Mouse (Mus musculus) WW6 (cell line): ENCODE measurements around the gene Cmklr1.

ENCODE experiments used
- DNase-seq: peaks from one replicate; pipeline ENCODE4 v3.0.0-alpha.2; 2013; ENCODE audit warnings: low read depth, low spot score

Cmklr1 gene

DNA sequence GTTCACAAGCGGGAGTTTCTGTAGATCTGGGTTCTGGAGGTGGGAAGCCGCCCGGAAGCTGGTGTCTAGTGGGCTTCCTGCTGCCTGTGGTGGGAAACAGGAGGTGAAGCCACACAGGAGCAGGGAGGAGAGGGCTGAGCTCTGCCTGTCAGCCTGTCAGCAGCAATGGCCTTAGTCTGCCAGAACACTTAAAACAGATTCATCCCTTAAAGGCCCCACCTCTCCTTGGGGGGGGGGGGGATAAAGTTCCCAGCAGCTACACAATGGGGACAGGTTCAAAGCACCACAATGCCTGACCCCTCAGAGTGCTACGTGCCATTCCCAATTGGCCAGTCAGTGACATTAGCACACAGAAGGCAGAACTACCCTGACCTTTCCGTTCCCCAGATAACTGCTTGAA lies 2.0 kb upstream of the Cmklr1 start:
- DNase-seq = no peak

DNA sequence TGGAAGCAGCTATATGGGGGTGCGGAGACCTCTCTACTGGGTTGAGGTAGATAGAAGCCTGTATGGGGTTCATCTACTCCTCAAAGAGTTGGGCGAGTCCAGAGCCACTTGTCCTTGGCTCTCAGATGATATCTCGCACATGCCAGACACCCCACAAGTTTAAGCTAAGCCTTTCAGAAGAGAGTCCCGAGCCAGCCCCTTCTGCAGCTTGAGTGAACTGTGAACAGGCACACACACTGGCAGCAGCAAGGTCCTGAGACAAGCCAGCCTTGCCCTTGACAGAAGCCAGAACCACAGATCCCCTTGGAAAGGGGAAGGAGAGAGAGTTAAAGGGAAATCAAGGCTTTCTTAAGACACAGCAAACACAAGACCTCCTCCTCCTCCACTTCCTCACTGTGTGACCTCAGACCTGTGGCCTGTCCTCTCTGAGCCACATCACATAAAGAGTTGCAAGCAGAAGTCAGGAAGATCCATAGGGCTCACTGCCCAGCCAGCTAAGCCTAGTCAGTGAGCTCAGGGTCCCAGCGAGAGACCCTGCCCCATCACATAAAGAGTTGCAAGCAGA lies 1.5 kb downstream of the Cmklr1 start:
- DNase-seq = no peak

DNA sequence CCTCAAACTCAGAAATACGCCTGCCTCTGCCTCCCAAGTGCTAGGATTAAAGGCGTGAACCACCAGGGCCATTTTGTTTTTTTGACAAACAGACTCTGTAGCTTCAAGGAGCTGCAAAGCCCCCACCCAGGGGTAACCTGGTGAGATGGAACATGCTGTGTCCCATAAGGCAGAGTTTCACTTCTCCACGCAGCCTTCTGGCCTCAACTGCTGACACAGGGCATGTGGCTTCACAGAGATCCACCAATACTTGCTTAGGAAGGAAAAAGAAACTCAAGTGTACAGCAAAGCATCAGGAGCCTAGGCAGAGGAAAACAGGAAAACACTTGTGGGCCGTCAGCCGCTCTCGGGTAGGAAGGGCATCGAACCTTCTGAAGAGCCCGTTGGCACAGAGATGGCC lies 3.1 kb downstream of the Cmklr1 start:
- DNase-seq = no peak

DNA sequence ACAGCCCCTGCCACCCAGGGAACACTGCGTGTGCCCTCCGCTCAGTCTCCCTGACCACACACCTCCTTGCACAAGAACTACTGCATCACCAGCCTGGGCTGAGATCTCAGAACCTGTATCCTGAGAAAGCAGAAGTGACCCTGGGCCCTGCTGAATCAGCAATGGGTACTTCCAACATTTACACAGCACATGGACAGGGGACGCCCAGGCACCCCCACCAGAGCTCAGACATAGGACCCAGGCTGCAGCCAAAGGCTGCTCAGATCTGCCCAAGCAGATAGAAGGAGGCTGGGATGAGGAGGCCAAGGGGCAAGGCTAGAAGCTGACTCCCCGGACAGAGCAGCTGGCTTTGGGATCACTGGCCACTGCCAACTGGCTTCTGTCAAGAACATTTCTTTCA lies 5.7 kb downstream of the Cmklr1 start:
- DNase-seq = no peak

DNA sequence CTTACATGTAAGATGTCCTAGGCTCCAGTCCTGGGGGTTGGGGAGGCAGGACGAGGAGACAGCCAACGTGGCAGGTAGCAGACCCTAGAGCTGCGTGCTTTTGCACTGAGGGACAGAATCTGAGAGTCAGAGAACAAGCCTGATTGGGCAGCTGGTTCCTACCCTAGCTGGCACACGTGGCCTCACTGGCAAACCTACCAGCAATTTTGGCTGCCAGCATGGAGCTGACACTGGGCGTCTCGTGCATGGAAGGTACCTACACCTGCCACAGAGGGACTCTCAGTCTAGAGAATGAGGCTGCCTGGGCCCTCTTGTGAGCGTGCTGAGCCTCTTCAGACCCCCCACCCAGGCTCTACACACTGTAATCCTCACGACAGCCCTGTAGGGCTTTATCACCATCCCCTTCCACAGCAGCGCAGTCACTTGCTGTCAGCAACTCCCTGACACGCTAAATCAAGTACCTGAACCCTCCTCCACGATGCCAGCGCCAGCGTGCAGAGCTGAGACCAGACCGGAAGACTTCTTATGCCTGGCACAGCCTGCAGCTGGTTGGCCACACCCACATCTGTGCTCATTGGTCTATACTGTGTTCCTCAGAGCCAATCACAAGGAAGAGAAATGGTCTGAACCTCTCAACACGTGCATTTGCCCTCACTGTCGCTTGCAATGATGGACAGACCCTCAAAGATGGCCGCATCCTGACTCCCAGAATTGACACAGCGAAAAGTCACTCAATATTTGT lies 6.9 kb downstream of the Cmklr1 start:
- DNase-seq = no peak

DNA sequence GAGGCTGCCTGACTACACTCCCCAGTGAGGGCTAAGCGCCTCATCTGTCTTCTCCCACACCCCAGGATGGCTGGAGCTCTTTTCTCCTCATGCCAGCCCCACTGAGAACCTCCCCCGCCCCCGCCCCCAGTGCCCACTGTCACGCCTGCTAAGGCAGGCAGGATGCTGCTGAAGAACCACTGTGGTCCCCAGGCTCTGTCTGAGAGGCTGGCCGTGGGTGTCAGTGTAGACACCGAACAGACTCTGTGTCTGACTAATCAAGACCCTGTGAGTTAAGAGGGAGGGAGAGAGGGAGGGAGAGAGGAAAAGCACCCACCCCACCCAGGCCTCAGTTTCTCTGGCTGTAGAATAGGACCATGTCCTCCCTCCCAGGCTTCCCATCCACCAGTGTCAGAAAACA lies 9.2 kb downstream of the Cmklr1 start:
- DNase-seq = no peak

DNA sequence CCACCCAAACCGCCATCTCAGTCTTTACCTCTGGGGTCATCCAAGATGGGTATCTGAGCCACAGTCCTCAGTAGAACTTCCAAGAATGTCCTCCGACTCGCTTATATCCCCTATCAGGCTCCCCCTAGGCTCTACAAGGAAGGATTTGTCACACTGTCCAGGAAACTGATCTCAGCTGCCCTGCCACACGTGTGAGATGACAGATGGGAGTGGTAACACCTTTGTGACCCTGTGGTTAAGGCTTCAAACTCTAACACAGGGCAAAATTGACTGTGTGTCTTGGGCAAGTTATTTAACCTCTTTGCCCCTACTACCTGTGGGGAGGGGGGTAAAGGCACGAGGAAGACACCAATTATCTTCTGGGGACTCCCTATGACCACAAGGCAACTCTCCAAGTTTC lies 11.1 kb downstream of the Cmklr1 start:
- DNase-seq = no peak

DNA sequence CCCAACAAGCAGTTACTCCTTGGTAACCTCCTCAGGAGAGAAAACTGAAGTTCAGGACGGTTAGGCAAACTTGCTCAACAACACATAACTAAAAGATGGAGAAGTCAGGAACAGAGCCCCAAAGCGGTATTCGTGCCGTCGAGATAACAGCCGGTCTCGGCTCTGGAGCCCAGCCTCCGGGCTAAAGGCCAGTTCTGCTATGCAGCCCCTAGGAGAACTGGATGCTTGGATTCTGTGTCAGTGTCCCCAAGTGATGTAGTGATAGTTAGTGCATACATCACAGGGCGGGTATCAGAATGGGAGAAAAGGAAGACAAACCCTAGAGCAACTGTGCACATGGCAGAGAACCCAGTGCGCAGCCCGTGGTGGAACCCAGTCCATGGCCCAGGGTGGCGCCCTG lies 12.2 kb downstream of the Cmklr1 start:
- DNase-seq = no peak

DNA sequence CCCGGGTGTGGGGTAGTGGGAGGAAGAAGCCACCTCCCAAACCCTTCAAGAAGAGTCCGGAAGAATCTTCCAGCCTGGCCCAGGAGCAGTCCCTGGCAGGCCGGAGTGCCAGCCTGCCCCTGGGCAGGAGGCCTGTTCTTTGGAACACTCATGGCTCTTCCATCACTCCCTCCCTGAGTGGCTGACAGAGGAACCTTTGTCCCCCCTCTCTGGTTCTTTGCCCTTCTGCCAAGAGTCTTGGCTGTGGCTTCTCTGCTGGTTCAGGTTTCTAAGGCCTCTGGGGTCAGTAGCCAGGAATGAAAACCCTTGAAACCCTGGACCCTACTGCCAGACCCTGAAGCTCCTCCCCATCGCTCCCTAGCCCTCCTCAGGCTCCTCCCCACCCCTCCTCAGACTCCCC lies 12.6 kb downstream of the Cmklr1 start:
- DNase-seq = no peak

DNA sequence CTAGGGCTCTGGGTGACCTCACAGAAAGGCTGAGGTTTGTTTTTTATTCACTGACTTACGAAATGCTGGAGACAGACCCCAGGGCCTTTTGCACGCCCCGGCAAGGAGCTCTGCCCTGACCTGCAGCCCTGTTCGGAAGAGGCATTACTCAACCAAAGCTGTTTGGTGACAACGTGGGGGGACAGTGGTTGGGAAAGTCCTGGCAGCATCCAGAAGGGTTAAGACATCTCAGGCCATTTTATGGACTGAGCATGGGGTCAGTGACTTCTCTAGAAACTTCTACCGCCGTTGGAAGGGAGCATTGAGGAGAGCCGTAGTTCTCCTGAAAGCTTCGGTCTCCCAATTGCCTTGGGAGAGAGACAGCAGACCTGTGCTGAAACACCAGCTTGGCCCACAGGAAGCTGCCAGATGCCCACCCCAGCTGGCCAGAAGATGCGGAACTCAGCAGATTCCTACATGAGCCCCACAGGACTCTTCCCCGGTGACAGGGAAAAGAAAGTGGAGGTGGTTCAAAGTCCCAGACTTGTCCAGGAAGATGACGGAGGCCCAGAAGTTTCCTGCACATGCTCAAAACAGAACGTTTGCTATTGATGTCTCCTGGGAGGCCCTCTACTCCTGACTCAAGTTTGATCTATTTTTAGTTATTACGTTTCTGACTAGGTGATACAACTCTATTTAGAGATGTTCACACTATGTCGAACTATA lies 14.2 kb downstream of the Cmklr1 start:
- no peak for DNase-seq

DNA sequence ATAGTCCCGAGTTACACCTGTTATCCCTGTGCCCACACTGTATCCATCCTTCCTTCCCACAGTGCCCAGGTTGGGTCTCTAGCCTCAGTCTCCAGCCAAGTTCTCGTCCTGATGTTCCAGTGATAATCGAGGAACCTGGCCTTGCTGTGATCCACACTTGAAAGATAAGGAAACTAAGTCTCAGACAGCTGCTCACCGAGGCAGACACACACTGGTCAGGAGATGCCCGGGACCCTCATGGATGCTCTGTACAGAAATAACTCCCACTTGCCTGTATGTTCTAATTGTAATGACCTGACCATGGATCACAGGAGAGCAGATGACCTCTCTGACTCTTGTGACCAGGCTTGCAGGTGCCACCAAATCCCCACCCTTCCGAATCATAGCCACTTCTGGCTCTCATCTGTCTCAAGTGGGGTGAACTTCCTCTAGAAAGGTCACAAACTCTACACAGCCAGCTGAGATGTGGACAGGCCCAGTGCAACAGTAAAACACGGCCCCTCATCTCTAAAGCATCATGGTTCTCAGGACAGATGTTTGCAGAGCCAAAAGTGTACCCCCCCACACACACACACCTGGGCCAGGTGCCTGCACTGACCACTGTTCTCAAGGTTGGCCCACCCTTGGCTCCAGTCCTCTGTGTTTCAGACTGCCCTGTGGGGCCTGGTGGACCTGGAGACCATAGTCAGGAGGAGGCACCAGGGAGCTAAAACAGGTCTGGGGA lies 15.2 kb downstream of the Cmklr1 start:
- no peak for DNase-seq

DNA sequence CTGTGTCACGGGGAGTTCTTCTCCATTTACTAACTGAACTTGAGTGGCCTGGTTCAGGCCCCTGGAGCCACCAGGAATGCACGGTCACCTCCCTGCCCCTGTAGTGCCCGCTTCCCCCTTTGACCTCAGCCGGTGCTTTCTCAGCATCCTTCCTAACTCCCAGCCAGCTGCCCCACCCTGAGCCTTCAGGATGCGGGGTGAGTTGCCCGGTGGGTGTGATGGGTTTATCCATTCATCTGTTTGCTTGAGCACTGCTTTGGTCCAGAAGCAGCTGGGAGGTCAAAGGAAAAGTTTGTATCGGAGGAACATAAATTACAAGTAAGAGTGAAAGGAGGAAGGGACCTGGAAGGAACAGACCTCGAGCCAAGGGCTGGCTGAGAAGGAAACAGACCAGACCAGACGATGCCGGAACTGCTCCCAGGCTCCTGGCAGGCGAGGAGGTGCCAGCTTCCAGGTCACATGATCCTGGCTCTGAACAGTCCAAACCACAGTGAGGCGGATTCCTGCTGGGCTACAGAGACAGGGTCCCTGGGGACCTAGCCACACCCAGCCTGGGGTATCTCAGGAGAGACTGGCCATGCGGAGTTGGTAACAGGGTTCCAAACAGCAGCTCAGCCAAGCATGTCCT lies 16.1 kb downstream of the Cmklr1 start:
- DNase-seq = no peak

DNA sequence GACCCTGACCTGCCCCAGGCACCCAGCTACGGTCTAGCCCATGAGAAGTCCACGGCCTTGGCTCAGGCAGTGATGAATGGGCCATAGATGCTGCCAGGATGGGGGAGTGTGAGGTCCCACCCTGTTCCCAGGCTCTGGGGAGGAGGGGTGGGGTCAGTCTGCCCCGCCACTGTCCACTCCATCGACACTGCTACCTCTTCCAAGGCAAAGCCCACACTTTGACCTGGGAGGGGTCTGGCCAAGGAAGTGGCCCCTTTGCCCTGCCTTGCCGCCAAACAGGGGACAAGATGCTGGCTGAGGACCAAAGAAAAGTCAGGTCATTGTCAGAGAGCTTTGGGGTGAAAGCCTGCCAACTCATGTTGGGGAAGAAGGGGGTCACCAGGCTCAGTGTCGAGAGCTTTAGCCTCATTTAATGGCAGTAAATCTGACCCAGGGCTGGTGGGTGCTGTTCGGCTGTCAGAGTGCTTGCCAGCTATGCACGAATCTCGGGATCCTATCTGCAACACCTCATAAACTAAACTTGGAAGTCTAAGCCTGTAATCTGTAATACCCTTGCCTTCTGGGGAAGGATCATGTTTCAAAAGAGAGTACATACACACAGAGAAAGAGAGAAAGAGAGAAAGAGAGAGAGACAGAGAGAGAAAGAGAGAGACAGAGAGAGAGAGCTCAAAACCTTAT lies 17.1 kb downstream of the Cmklr1 start:
- no peak for DNase-seq

DNA sequence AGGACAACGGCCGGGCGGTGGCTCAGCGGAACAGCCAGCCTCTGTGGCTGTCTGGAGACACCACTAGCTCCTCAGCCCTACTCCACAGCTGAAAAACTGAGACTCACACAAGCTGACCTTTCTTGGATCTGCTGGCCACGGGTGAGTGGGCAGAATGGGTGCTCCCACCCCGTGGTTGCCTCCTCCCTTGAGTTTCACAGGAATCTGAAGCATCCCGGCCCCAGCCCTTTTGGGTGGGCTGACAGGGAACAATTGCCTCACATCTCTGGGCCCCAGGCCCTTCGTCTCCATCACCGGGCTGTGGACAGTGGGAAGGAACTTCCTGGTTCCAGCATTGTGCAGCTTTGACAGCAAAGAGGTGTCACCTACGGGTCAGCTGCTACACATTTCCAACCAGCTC lies 20.1 kb downstream of the Cmklr1 start:
- DNase-seq = no peak

DNA sequence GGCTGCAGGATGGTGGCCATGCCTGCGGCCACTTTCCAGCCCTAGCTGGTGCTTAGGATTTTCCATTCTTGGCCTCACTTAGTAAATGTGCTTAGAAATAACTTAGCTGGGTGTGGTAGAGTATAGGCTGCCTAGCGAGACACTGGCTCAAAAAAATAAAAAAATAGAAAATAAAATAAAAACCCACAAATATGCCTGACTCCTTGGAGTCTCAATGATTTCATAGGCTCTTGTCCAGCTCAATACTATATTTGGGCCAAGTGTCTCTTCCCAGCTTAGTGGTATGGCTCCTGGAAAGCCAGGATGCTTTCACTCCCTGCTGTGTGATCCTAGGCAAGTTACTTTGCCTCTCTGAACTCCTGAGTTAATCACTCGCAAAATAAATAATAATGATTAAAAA lies 21.0 kb downstream of the Cmklr1 start:
- no peak for DNase-seq

DNA sequence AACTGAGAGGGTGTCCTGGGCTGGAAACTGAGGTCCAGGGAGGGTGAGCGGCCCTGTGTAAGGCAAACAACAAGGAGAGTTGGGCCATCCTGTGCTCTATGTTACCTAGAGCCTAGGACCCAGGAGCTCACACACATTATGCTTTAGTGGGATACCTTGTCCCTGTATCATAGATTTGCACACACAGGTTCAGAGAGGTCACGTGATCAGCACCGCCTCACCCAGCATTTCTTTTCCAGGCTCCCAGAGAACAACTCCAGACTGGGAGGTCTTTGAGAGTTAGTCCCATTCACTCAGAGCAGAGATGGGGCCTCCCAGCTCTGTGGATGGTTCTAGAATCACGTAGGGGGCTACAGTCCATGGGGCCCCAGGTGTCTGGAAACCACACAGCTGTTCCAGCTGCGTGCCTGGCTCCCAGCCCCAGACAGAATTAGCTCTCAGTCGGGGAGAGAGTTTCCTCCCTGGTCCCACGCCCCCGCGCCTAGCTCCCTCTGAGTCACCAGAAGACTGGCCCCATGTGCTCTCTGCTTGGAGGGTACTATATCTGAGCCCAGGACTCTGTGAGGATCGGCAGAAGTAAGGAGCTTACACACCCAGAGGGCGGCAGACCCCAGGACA lies 22.3 kb downstream of the Cmklr1 start:
- DNase-seq = no peak

DNA sequence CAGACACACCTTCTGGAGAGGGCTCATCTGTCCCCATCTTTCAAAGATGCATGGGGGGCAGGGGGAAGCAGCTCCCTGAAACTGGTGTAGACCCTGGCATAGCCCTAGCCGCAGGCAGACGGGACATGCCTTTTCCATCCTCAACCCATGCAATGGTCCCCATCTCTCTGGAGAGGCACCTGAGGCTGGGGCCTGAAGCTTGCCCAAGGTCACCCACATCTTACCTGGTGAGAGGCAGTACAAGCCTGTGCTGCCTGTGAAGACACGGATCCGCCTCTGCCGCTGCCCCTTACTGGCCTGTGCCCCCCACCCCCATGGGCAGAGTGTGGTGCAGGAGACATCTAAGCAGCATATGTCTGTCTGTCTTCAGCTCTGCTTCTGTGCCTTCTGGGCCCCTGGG lies 23.2 kb downstream of the Cmklr1 start:
- DNase-seq = no peak

DNA sequence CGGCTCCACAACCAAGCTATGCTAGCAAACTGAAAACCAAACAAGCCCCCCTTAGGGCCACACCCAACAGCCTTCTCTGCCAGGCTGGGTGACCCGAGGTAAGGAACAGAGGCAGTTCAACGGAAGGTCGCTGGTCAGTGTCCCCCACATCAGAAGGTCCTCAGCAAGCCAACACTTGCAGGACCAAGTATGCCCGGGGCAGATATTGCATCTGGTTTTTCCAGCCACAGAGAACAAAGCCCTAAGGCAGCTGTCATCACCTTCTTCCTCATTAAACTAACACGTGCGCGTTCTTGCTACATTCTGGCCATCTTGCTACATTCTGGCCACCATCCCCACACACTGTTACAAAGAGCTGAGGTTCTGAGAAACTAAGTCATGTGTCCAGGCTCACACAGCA lies 23.9 kb downstream of the Cmklr1 start:
- no peak for DNase-seq

DNA sequence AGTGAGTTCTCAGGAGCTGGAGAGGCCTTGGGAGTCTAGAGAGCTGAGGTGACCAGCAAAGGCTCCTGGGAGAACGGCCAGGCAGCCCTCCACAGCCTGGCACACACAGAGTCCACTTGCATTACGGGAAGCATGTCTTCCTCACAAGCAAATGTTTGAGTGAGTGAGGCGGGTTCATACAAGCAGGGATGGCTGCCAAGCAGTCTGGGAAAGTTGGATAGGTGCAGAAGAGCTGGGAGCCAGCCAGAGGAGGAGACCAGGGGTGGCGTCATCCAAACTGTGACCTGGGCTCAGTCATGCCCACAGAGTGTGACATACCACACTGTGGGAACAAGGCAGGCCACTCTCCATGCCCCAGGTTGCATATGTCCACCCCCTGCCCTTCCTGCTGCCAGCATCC lies 25.2 kb downstream of the Cmklr1 start:
- no peak for DNase-seq

DNA sequence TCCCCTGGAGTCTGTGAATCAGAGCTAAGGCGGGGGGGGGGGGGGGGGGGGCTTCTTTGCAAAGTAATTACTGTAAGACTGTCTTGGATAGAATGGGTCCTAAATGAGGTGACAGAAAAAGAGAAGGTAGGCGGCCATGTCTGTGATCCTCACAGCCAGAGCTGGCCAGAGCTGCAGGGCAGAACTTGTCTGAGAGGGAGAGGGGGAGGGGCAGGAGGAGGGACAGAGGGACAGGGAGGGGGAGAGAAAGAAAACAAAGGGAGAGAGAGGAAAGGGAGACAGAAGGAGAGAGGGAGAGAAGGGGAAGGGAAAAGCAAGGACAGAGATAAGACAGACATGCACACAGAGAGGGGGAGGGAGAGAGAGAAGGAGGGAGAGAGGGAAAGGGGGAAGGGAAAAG lies 27.2 kb downstream of the Cmklr1 start:
- no peak for DNase-seq

DNA sequence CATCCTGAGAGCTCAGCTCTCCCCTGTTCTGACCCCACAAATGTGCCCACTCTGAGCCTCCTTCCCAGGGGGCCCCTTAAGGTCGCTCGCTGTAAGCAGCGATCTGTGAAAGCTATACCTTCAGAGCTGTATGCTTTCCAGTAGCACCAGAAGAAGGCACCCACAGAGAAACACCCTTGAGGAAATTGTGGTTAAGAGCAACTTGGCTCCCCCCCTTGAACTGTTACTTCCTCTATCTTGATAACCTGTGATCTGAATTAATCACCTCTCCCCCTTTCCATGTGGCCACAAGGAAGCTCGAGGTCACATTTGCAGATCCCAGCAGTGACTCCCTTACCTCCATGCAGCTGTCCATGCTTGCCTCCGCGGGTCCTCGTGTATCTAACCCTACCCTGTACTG lies 29.2 kb downstream of the Cmklr1 start:
- DNase-seq = no peak
